Mouse (Mus musculus): ENCODE measurements around the gene Slc30a5. TPM values are rescaled to one million over a fixed set of nuclear protein-coding genes. Genes with fewer than 3 reads are reported as not detected.
"Not testable (repeated sequence)": the region's sequence is repeated elsewhere in the genome, so short reads cannot be mapped to it uniquely, and the experiment has no call there.

The Slc30a5 gene
- polyA plus RNA-seq, 1 experiment from 2014 or later = 34.1 TPM

DNA sequence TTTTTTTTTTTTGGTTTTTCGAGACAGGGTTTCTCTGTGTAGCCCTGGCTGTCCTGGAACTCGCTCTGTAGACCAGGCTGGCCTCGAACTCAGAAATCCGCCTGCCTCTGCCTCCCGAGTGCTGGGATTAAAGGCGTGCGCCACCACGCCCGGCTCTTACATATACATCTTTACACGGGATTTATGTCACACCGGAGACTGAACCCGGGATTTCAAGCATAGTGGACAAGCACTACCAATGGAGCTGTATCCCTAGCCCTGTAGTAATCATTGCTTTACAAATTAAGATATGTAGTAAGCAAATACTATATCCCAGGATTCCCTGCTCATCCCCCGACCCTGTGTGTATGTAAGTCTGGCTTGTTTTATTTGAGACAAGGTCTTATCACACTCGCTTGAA lies 45.2 kb downstream of the Slc30a5 start:
- WGBS = 95% methylated on average over 12 of the region's 14 CpGs
- not testable (repeated sequence) for H3K9me3 ChIP-seq (replicated peaks); H3K9ac ChIP-seq (replicated peaks); ATAC-seq (ENCODE audit: low FRiP score); H3K4me1 ChIP-seq; H3K27ac ChIP-seq (replicated peaks); H3K4me2 ChIP-seq; H3K36me3 ChIP-seq; H3K27me3 ChIP-seq (replicated peaks); H3K4me3 ChIP-seq (replicated peaks)

DNA sequence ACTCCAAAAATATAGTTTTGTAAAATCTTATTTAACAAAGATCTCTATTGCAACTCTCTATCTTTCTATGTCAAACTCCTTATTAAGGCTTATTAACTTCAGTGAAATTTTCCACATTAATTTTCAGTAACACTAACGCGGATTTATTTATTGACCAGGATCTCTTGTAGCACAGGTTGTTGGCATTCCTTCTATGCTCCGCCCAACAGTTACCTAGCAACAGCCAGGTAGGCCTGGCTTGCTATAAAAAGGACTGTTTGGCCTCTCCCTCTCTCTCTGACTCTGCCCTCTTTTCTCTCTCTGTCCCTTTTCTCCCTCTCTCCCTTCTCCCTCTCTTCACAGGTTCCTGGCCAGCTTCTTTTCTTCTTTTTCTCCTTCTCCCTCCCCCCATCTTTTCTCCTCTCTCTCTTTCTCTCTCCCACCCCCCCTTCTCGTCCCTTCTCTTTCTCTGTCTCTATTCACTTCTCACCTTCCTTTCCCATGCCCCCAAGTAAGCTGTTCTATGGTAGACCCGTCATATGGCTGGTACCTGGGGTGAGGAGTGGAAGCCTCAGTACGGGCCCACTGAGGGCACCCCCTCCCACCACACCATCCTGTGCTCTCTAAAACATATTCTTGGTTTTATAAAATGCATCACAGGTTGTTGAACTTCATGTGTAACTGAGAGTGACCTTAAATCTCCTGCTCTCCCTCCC lies 45.8 kb downstream of the Slc30a5 start:
- Histone ChIP-seq H3K9ac (replicated peaks) (no peak overlapping the region), H3K4me3 (replicated peaks) (no peak overlapping the region), H3K9me3 (replicated peaks) (no peaks in the 10 kb centered on the region), H3K27ac (replicated peaks) (no peak overlapping the region), H3K36me3 (no peaks in the 10 kb centered on the region), H3K4me2 (no peak overlapping the region), H3K27me3 (replicated peaks) (no peaks in the 10 kb centered on the region), H3K4me1 (peaks cover 5% of the 10 kb centered on the region)
- 72% methylated on average over 6 of the region's 6 CpGs for WGBS
- no peak for ATAC-seq (ENCODE audit: low FRiP score)

DNA sequence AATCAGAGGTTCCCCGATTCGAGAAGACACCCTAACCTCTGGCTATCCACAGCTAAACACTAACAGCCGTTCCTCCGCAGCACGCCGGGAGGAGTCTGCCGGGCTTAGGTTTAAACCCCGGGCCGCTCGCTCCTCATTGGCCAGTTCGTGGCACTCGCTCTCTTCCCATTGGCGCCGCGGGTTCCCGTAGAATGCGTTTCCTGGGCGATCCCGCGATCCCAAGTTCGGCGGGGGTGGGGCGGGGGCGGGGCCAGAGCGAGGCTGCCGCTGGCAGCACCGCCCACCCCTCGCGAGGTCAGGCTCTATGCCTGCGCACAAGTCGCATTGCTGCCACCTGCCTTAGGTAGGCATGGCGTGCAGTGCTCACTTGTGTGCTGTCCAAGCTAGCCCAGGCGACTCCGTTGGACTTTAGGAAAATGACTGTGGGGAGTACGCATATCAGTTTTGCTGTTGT lies 46.8 kb downstream of the Slc30a5 start, which contains the start of gene Ccnb1:
Ccnb1 (minus strand) TSS at position 157 of the 454 bp plus-strand sequence.
- H3K27me3 ChIP-seq (replicated peaks) = no peaks in the 10 kb centered on the region
- H3K27ac ChIP-seq (replicated peaks) = no peak within 1 kb of the TSS
- peaks cover 5% of the 10 kb centered on the region for H3K4me1 ChIP-seq
- peak within 1 kb of the TSS; percentile 98 for H3K4me2 ChIP-seq
- H3K9ac ChIP-seq (replicated peaks) = peak within 1 kb of the TSS; percentile 36
- peak; percentile 100 for ATAC-seq (ENCODE audit: low FRiP score)
- under 1% methylated on average over 35 of the region's 35 CpGs for WGBS
- H3K9me3 ChIP-seq (replicated peaks) = no peaks in the 10 kb centered on the region
- H3K36me3 ChIP-seq = no peaks in the 10 kb centered on the region
- H3K4me3 ChIP-seq (replicated peaks) = peak within 1 kb of the TSS; percentile 56

DNA sequence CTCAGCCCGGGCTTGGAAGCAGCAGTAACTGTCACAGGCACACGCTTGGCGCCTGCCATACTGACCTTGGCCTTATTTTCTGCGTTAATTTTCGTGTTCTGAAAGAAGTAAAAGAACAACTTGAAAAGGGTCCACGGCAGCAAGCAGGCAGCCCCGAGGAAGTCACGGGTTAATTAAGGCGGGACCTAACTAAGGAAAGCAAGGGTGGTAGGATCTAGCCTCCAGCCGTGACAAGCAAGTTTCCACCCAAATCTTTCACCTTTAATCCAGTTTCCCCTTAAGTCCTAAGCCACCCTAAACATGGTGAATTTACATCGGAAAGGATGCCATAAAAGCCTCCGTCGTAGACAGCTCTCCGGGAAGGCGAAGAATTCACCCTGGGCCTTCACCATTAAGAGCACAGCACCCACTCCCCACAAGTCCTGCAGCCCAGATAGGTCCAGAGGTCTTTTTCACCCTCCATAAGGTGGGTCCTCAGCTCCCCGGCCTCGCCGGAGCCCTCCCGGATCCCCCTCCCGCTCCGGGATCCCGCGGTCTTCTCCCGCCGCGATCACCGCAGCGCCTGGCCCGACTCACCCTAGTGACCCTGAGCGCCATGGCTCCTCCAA lies 47.3 kb downstream of the Slc30a5 start:
- Histone ChIP-seq H3K9ac (replicated peaks) (peak overlapping the region; percentile 36), H3K4me3 (replicated peaks) (peak overlapping the region; percentile 56), H3K36me3 (no peaks in the 10 kb centered on the region), H3K4me2 (peak overlapping the region; percentile 98), H3K4me1 (peaks cover 5% of the 10 kb centered on the region), H3K9me3 (replicated peaks) (no peaks in the 10 kb centered on the region), H3K27me3 (replicated peaks) (no peaks in the 10 kb centered on the region), H3K27ac (replicated peaks) (no peak overlapping the region)
- ATAC-seq (ENCODE audit: low FRiP score) = peak; percentile 49; the same call in 1 of the 2 replicates
- under 1% methylated on average over 30 of the region's 30 CpGs for WGBS

DNA sequence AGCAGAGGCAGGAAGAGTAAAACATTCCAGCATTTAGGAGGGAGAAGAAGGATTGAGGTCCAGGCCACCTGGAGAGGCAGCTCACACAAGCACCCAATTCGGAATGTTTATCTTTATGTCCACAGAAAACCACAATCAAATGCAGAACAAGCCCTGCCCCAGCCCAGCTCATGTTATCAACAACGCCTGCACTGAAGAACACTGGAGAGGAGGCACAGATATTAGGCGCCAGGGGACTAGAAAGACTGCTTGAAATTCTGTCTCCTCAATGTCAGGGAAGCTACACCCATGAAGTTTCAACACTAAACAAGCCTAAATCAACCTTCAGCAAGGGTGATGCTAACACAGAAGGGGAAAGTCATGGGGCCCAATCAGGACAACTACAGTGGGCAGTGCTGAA lies 55.7 kb downstream of the Slc30a5 start:
- no peaks in the 10 kb centered on the region for H3K9me3 ChIP-seq (replicated peaks)
- no peak overlapping the region for H3K27ac ChIP-seq (replicated peaks)
- 82% methylated on average over 3 of the region's 3 CpGs for WGBS
- no peak overlapping the region for H3K4me2 ChIP-seq
- H3K36me3 ChIP-seq = no peaks in the 10 kb centered on the region
- H3K27me3 ChIP-seq (replicated peaks) = no peaks in the 10 kb centered on the region
- H3K9ac ChIP-seq (replicated peaks) = no peak overlapping the region
- H3K4me3 ChIP-seq (replicated peaks) = no peak overlapping the region
- ATAC-seq (ENCODE audit: low FRiP score) = no peak
- H3K4me1 ChIP-seq = peaks cover 15% of the 10 kb centered on the region

DNA sequence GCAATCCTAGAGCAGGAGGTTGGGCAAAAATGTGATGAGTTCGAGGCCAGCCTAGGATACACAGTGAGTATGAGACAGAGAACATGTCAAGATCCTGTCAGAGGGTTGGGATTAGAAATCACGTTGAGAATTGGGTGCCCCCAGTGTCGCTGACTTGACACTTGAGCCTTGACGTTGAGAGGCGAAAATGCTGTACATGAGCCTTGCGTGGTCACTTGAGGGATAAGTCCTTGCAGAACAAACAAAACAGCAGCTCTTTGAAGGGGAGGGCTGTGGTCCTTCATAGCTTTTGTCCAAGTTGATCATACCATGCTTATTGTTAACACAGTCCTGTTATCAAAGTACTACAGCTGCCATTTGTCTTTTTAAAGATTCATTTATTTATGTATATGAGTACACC lies 56.5 kb downstream of the Slc30a5 start:
- no peak overlapping the region for H3K9ac ChIP-seq (replicated peaks)
- no peaks in the 10 kb centered on the region for H3K27me3 ChIP-seq (replicated peaks)
- H3K36me3 ChIP-seq = no peaks in the 10 kb centered on the region
- no peaks in the 10 kb centered on the region for H3K9me3 ChIP-seq (replicated peaks)
- H3K4me1 ChIP-seq = peaks cover 15% of the 10 kb centered on the region
- no peak overlapping the region for H3K27ac ChIP-seq (replicated peaks)
- H3K4me3 ChIP-seq (replicated peaks) = no peak overlapping the region
- 65% methylated on average over 6 of the region's 6 CpGs for WGBS
- ATAC-seq (ENCODE audit: low FRiP score) = no peak
- peak overlapping the region; percentile 100; the same call in 1 of the 2 replicates for H3K4me2 ChIP-seq

DNA sequence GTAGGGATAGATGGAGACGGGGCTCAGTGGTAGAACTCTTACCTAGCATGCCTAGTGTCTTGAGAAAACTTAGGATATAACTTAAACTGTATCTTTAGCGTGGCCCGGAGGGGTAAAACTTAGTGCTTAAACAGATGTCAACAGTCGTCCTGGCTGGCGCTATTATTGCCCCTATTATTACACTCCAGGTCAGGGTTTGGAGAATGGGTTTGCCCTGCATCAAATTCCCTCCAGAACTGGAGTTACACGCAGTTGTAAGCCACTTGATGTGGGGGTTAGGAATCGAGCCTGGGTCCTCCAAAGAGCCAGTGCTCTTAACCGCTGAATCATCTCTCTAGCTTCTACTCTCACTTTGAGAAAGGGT lies 57.2 kb downstream of the Slc30a5 start:
- peak overlapping the region; percentile 42 for H3K27ac ChIP-seq (replicated peaks)
- no peak for ATAC-seq (ENCODE audit: low FRiP score)
- no peaks in the 10 kb centered on the region for H3K36me3 ChIP-seq
- H3K9me3 ChIP-seq (replicated peaks) = no peaks in the 10 kb centered on the region
- H3K4me3 ChIP-seq (replicated peaks) = peak overlapping the region; percentile 68
- peak overlapping the region; percentile 100 for H3K4me2 ChIP-seq
- H3K4me1 ChIP-seq = peaks cover 15% of the 10 kb centered on the region
- 12% methylated on average over 8 of the region's 8 CpGs for WGBS
- peak overlapping the region; percentile 60; the same call in 1 of the 2 replicates for H3K9ac ChIP-seq (replicated peaks)
- no peaks in the 10 kb centered on the region for H3K27me3 ChIP-seq (replicated peaks)

DNA sequence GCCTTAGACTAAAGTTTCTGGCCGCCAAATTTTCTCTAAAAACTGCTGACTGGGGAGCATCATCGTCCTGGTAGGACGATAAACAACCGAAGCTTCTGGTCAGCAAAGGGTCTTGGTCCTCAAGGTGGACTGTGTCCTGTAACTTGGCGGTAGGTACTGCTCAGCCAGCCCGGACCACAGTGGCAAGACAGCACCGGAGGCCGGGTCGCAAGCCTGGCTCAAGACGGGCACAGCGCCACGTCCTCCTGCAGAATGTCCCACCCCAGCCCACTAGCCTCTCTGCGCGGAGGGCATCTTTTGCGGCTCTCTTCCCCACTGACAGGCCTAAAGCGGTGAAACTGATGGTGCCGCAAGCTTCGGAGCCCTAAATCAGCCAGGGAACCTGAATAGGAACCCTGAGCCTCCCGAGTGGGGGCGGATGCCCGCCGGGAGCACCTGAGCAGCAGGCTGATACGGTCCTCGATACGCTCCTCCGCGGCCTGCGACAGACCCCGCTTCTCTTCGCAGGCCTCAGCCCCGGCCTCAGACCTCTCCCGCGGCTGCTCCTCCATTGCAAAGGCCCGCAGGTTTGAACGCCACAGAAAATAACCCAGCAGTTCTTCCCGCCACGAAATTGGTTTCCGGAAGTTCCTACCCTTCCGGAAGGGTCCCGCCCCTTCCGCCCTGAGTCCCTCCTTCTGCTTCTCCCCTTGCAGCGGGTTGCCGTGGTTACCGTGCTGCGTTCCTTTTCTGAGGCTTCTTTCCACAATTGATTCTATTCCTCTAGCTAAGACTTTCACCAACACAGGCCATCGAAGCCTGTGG lies 57.8 kb downstream of the Slc30a5 start, which contains the start of gene Cenph:
Cenph (minus strand) TSS at position 648 of the 804 bp plus-strand sequence.
- peak within 1 kb of the TSS; percentile 42 for H3K27ac ChIP-seq (replicated peaks)
- peak within 1 kb of the TSS; percentile 68 for H3K4me3 ChIP-seq (replicated peaks)
- peak within 1 kb of the TSS; percentile 100 for H3K4me2 ChIP-seq
- H3K27me3 ChIP-seq (replicated peaks) = no peaks in the 10 kb centered on the region
- H3K36me3 ChIP-seq = no peaks in the 10 kb centered on the region
- peaks cover 15% of the 10 kb centered on the region for H3K4me1 ChIP-seq
- peak within 1 kb of the TSS; percentile 60 for H3K9ac ChIP-seq (replicated peaks)
- under 1% methylated on average over 46 of the region's 46 CpGs for WGBS
- peak; percentile 97 for ATAC-seq (ENCODE audit: low FRiP score)
- no peaks in the 10 kb centered on the region for H3K9me3 ChIP-seq (replicated peaks)

DNA sequence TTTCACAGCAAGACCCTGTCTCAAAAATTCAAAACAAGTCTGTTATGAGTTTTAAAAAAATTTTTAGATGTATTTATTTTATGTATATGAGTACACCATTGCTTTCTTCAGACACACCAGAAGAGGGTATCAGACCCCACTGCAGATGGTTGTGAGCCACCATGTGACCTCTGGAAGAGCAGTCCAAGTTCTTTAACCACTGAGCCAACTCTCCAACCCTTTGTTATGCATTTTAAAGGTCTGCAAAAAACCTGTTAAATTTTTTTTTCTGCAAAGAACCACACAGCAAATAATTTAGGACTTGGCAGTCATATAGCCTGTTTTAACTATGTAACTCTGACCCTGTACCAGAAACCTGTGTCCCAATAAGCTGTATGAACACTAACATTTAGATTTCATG lies 58.5 kb downstream of the Slc30a5 start:
- Histone ChIP-seq H3K4me1 (peaks cover 15% of the 10 kb centered on the region), H3K27ac (replicated peaks) (no peak overlapping the region), H3K27me3 (replicated peaks) (no peaks in the 10 kb centered on the region), H3K36me3 (no peaks in the 10 kb centered on the region), H3K9ac (replicated peaks) (no peak overlapping the region), H3K9me3 (replicated peaks) (no peaks in the 10 kb centered on the region), H3K4me2 (peak overlapping the region; percentile 100), H3K4me3 (replicated peaks) (peak overlapping the region; percentile 68; the same call in 1 of the 2 replicates)
- ATAC-seq (ENCODE audit: low FRiP score) = no peak

DNA sequence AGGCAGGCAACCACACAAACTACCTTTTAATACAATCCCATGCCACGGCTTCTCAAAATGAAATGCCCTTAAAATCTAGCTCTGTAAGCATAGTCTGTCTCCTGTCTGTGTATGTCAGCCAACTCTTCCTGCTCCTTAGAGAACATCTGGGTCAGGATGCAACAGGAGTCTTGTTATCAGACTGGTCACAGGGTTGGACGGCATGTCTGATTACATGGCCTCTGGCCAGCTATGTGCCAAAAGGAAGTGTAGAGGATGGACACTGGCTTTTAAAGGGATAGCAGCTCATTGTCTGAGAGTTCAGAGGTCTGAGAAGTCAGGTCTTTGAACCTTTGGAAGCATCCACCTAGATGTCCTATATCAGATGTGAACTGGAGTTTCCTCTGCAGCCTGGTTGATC lies 77.9 kb downstream of the Slc30a5 start:
- WGBS = 95% methylated on average over 2 of the region's 2 CpGs
- Histone ChIP-seq H3K4me2 (no peak overlapping the region), H3K36me3 (no peaks in the 10 kb centered on the region), H3K9me3 (replicated peaks) (no peaks in the 10 kb centered on the region), H3K4me3 (replicated peaks) (no peak overlapping the region), H3K27ac (replicated peaks) (no peak overlapping the region), H3K27me3 (replicated peaks) (no peaks in the 10 kb centered on the region), H3K9ac (replicated peaks) (no peak overlapping the region), H3K4me1 (no peaks in the 10 kb centered on the region)
- no peak for ATAC-seq (ENCODE audit: low FRiP score)

DNA sequence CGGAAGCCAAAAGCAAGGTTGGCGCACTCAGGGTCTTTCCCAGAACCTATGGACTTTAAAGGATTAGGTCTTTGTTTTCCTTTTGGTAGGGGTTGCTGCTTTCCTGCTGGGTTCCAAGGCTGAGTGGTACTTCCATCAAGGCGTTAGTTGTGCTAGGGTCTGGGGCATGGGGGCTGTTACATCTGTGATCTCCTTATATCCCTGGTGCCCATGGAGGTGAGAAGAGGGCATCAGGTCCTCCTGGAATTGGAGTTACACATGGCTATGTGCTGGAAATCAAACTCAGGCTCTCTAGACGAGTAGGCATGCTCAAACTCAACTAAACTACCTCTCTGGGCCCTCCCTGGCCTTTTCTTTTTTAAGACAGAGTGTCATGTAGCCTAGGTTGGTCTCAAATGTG lies 79.0 kb downstream of the Slc30a5 start:
- Histone ChIP-seq H3K9me3 (replicated peaks) (no peaks in the 10 kb centered on the region), H3K4me1 (no peaks in the 10 kb centered on the region), H3K4me2 (no peak overlapping the region), H3K27me3 (replicated peaks) (no peaks in the 10 kb centered on the region), H3K4me3 (replicated peaks) (no peak overlapping the region), H3K9ac (replicated peaks) (no peak overlapping the region), H3K36me3 (no peaks in the 10 kb centered on the region), H3K27ac (replicated peaks) (no peak overlapping the region)
- WGBS = 71% methylated on average over 4 of the region's 4 CpGs
- ATAC-seq (ENCODE audit: low FRiP score) = no peak
